Mouse (Mus musculus) heart, postnatal 0 days (tissue): ENCODE data around the gene Abi3. TPM values are rescaled to one million over a fixed set of nuclear protein-coding genes. Genes with fewer than 3 reads are reported as not detected.

Source experiments
- ATAC-seq: fragments of 200-750 bp; cut with Nextera tagmentation; 2 replicates; pipeline ENCODE4 v1.8.0; 2017; ENCODE audit warnings: low read depth, moderate number of reproducible peaks, moderate library complexity; ENCODE audit not compliant: insufficient read depth
- DNase-seq: peaks from one replicate; pipeline ENCODE4 v3.0.0-alpha.2; 2016; ENCODE audit warnings: low spot score
- H3K27ac ChIP-seq: fragments of 300-500 bp; sonication (generic); 2 replicates; pipeline ENCODE4 v1.5.1; 2014; ENCODE audit warnings: low read depth, mild to moderate bottlenecking
- H3K27me3 ChIP-seq: fragments of 300-500 bp; sonication (generic); 2 replicates; pipeline ENCODE4 v1.6.1; 2014; ENCODE audit warnings: low read length, mixed read lengths; ENCODE audit not compliant: control insufficient read depth, insufficient read depth
- H3K36me3 ChIP-seq: fragments of 300-500 bp; sonication (generic); replicated peaks from 2 replicates; pipeline ENCODE4 v1.6.1; 2014; ENCODE audit warnings: low read length, mixed read lengths; ENCODE audit not compliant: control insufficient read depth, insufficient read depth
- H3K4me1 ChIP-seq: fragments of 300-500 bp; sonication (generic); 2 replicates; pipeline ENCODE4 v1.6.1; 2014; ENCODE audit warnings: antibody characterized with exemption; ENCODE audit not compliant: control insufficient read depth, insufficient read depth
- H3K4me2 ChIP-seq: fragments of 300-500 bp; sonication (generic); 2 replicates; pipeline ENCODE4 v1.6.1; 2014; ENCODE audit warnings: low read depth, mild to moderate bottlenecking, low read length, moderate library complexity
- H3K4me3 ChIP-seq: fragments of 300-500 bp; sonication (generic); 2 replicates; pipeline ENCODE4 v1.5.1; 2014; ENCODE audit warnings: low read depth, low read length
- H3K9ac ChIP-seq: fragments of 300-500 bp; sonication (generic); replicated peaks from 2 replicates; pipeline ENCODE4 v1.6.1; 2014; ENCODE audit warnings: low read depth, low read length, mixed read lengths
- H3K9me3 ChIP-seq: fragments of 300-500 bp; sonication (generic); replicated peaks from 2 replicates; pipeline ENCODE4 v1.6.1; 2016; ENCODE audit warnings: low read length; ENCODE audit not compliant: control insufficient read depth
- CTCF ChIP-seq: IDR thresholded peaks from 2 replicates; pipeline ENCODE4 v1.5.1; 2016; ENCODE audit warnings: antibody characterized with exemption, control low read depth, low read depth
- EP300 ChIP-seq: IDR thresholded peaks from 2 replicates; pipeline ENCODE4 v1.6.1; 2016; ENCODE audit warnings: antibody characterized with exemption, low read depth
- WGBS: fragments of 180-500 bp; shearing (Covaris S2); extraction: QIAGEN DNeasy Blood & Tissue Kit; methylation state at CpG from one replicate; pipeline ENCODE4 v1.1.7; 2014; 5-methylcytosine and 5-hydroxymethylcytosine counted together
- polyA plus RNA-seq: library from polyadenylated mRNA; unstranded; fragments of >200 nt; fragmentation: Nextera tagmentation; extraction: Ambion mirVana; gene quantifications from 2 replicates; pipeline ENCODE4 v1.2.1, GENCODE M21; 2015
- total RNA-seq: library from RNA; depleted of rRNA; stranded (reverse); fragments of >200 nt; gene quantifications from 2 replicates; pipeline ENCODE4 v1.2.3, GENCODE M21; 2014; ENCODE audit warnings: low replicate concordance

The Abi3 gene
- total and polyA plus RNA-seq, 2 experiments from 2014 or later = 13.4 to 14.3 TPM

GRCm38 (mm10) chr11:95838999-95839868 is 3.0 kb downstream of the Abi3 start:
- Histone ChIP-seq H3K4me1 (peaks cover 44% of the 10 kb centered on the region), H3K36me3 (no peaks in the 10 kb centered on the region), H3K4me3 (peak overlapping the region; percentile 15; the same call in 1 of the 2 replicates), H3K27ac (no peak overlapping the region), H3K4me2 (peak overlapping the region; percentile 58), H3K27me3 (no peaks in the 10 kb centered on the region), H3K9me3 (no peaks in the 10 kb centered on the region), H3K9ac (no peak overlapping the region)
- TF ChIP-seq EP300 (no peak), CTCF (no peak)
- ATAC-seq = no peak
- WGBS = 69% methylated on average over 8 of the region's 8 CpGs
- no peak for DNase-seq

GRCm38 (mm10) chr11:95838598-95838997 is 3.7 kb downstream of the Abi3 start:
- Histone ChIP-seq H3K4me3 (peak overlapping the region; percentile 15; the same call in 1 of the 2 replicates), H3K9ac (no peak overlapping the region)
- no peak for ATAC-seq

DNA sequence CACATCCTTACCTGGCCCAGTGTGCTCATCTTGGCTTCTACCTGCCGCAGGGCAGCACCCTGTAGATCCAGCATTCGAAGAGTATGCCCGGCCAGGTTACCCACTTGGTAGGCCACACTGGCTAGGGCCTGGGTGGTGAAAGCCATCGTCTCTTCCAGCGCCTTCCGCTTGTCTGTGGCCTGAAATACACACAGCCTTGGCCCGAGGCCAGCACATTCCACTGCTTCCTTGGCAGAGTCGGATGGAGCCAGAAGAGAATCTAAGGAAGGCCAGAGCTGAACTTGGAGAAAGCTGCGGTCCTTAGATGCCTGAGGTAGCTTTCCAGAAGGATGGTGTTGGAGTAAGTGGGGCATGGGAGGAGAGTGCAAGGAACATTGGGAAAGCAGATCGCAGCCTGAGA is 5.2 kb downstream of the Abi3 start, which contains the start of gene Gngt2:
TSS of gene Gngt2 (plus strand) at position 158 of the 400 bp plus-strand sequence.
- Histone ChIP-seq H3K27me3 (peaks cover 16% of the 10 kb centered on the region), H3K36me3 (peaks cover 13% of the 10 kb centered on the region), H3K4me2 (peak within 1 kb of the TSS; percentile 58), H3K4me3 (peak within 1 kb of the TSS; percentile 14; the same call in 1 of the 2 replicates), H3K27ac (peak within 1 kb of the TSS; percentile 70), H3K9me3 (no peaks in the 10 kb centered on the region), H3K9ac (no peak within 1 kb of the TSS), H3K4me1 (peaks cover 44% of the 10 kb centered on the region)
- DNase-seq = peak; percentile 67
- peak; percentile 33 for ATAC-seq
- WGBS = 10% methylated on average over 10 of the region's 10 CpGs
- no peak for TF ChIP-seq CTCF
- TF ChIP-seq EP300 = no peak

More at GRCm38 (mm10) chr11:95838598-95838997, 3.7 kb downstream of the Abi3 start:
- peak overlapping the region; percentile 58 for H3K4me2 ChIP-seq
- H3K27ac ChIP-seq = 0 out of 2 replicates have a peak overlapping the region, but pooled peaks have one; percentile 25
- TF ChIP-seq EP300 (no peak), CTCF (no peak)
- peaks cover 1% of the 10 kb centered on the region; the same call in 1 of the 2 replicates for H3K27me3 ChIP-seq
- DNase-seq = no peak
- peaks cover 48% of the 10 kb centered on the region for H3K4me1 ChIP-seq
- WGBS = 67% methylated on average over 4 of the region's 4 CpGs
- H3K9me3 ChIP-seq = no peaks in the 10 kb centered on the region
- H3K36me3 ChIP-seq = no peaks in the 10 kb centered on the region

DNA sequence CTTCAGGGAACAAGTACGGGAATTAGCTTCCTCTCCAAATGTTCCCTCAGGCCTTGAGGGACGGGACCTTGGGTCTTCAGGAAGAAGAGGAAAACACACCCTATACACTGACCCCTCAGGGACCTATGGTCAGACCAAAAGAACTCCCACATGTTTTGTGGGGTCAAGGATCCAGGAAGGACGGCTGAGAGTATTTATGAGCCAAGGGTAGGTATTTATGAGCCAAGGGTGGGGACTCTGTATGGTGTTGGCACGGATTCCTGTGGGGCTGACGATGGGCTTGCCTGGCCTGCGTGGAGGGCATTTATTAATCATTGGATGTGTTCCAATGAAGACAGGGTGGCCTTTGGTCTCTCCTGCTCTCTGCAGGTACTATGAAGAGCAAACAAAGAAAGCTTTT is 5.8 kb downstream of the Abi3 start:
- Histone ChIP-seq H3K4me1 (peaks cover 44% of the 10 kb centered on the region), H3K27ac (peak overlapping the region; percentile 70), H3K4me2 (peak overlapping the region; percentile 42; the same call in 1 of the 2 replicates), H3K9ac (no peak overlapping the region), H3K27me3 (peaks cover 17% of the 10 kb centered on the region), H3K9me3 (no peaks in the 10 kb centered on the region), H3K36me3 (peaks cover 14% of the 10 kb centered on the region), H3K4me3 (no peak overlapping the region)
- TF ChIP-seq CTCF = no peak
- TF ChIP-seq EP300 = no peak
- WGBS = 41% methylated on average over 6 of the region's 6 CpGs
- DNase-seq (no peak), ATAC-seq (no peak)

DNA sequence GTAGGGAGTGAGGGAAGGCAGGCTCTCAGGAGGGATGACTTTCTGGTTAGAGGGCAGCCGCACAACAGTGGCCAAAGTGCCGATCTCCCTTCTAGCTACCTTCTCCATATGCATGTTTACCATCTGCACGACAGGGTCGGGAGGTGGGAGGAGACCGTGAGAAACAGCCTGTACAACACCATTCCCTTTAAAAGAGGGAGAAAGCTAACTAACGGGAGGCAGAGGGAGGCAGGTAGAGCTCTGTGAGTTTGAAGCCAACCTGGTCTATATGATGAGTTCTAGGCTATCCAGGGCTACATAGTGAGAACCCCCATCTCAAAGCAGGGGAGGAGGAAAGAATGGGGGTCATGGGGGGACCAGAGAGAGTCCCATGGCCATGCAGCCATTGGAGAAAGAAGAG is 6.4 kb downstream of the Abi3 start:
- WGBS = 26% methylated on average over 6 of the region's 6 CpGs
- Histone ChIP-seq H3K4me1 (peaks cover 44% of the 10 kb centered on the region), H3K27me3 (peaks cover 23% of the 10 kb centered on the region), H3K27ac (peak overlapping the region; percentile 69), H3K36me3 (peaks cover 20% of the 10 kb centered on the region), H3K9ac (no peak overlapping the region), H3K4me2 (peak overlapping the region; percentile 39; the same call in 1 of the 2 replicates), H3K4me3 (0 out of 2 replicates have a peak overlapping the region, but pooled peaks have one; percentile 2), H3K9me3 (no peaks in the 10 kb centered on the region)
- TF ChIP-seq CTCF = no peak
- no peak for TF ChIP-seq EP300
- DNase-seq (no peak), ATAC-seq (no peak)
